Mouse (Mus musculus): ENCODE data around the gene Grin2d. TPM values are rescaled to one million over a fixed set of nuclear protein-coding genes. Genes with fewer than 3 reads are reported as not detected.

Grin2d gene
- total and polyA plus RNA-seq, 3 experiments = 0.04 to 0.07 TPM; not detected in 1

DNA sequence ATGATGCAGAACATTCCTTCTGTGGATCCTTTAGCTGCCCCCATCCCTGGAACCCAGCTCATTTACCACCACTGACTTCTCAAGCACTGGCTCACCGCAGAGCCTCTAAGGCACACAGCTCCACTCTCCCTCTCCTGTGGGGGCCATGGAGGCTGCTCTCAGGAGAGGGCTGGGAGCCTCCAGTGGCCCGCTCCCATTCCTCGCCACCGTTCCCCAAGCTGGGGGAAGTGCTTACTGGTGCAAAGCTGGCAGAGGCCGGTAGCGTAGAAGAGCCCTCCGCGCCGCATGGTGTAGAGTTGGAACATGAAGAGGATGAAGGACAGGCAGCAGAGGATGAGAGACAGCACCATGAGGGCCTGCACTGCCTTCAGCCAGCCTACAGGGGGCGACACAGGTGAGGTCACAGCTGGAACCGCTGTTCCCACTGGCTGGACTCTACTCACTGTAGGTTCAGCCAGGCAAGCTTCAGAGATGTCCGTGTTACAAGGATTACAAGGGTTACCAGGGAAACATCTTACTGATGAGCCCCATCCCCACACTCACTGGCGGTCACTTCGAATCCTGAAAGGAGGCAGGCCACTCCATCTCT lies 41.0 kb upstream of the Grin2d start:
- in situ Hi-C loops (cut with MboI; ENCODE audit: low pct_ligation_motif_present, low pct_unique_long_range_greater_than_20kb, low sequenced_read_pairs) = no loop called here
- Histone ChIP-seq H3K9ac (ENCODE audit: insufficient read depth, low read depth) (no peak overlapping the region), H3K27ac (ENCODE audit: insufficient read depth, low read depth) (no peak overlapping the region), H3K9me3 (replicated peaks; ENCODE audit: low read length) (peaks cover 4% of the 10 kb centered on the region), H3K4me2 (ENCODE audit: insufficient read depth, low read depth, poor library complexity, severe bottlenecking) (no peak overlapping the region), H3K4me1 (ENCODE audit: control insufficient read depth in 1 of 2, insufficient read depth in 2 of 2) (peaks cover 2 to 68% of the 10 kb centered on the region in 2 experiments; a peak in 3 of 4 replicates), H3K36me3 (replicated peaks in 1 of 2; ENCODE audit: control insufficient read depth in 1 of 2, insufficient read depth in 1 of 2, low read length in 1 of 2) (peaks cover 0 to 42% of the 10 kb centered on the region in 2 experiments), H3K79me2 (replicated peaks; ENCODE audit: control insufficient read depth, extremely low read depth, insufficient read depth, poor library complexity, severe bottlenecking) (no peaks in the 10 kb centered on the region), H3K4me3 (replicated peaks in 1 of 3; ENCODE audit: low read depth in 2 of 3, low read length in 2 of 3, poor library complexity in 1 of 3) (peak overlapping the region in 1 of 3 experiments; percentile 59), H3K27me3 (replicated peaks) (no peaks in the 10 kb centered on the region)
- no peak for DNase-seq (ENCODE audit: extremely low read depth)
- TF ChIP-seq JUND (conservative IDR thresholded peaks at IDR 0.05; ENCODE audit: low read depth, low read length) (no peak), KAT2A (IDR thresholded peaks at IDR 0.05; ENCODE audit: insufficient replicate concordance, low read length) (no peak), SMC3 (IDR thresholded peaks at IDR 0.05; ENCODE audit: low read depth, low read length) (peak; percentile 19; the same call in 1 of the 2 replicates), RAD21 (IDR thresholded peaks at IDR 0.05; ENCODE audit: low read depth, low read length) (peak; percentile 11), CTCF (conservative IDR thresholded peaks at IDR 0.05 in 1 of 2, IDR thresholded peaks at IDR 0.05 in 1 of 2; ENCODE audit: low read depth in 2 of 2, low read length in 2 of 2) (peak; percentile 61 to 94)
- dilution Hi-C loops (cut with MboI; ENCODE audit: extremely low pct_ligation_motif_present, extremely low pct_unique_long_range_greater_than_20kb, low sequenced_read_pairs) = no loop called here

DNA sequence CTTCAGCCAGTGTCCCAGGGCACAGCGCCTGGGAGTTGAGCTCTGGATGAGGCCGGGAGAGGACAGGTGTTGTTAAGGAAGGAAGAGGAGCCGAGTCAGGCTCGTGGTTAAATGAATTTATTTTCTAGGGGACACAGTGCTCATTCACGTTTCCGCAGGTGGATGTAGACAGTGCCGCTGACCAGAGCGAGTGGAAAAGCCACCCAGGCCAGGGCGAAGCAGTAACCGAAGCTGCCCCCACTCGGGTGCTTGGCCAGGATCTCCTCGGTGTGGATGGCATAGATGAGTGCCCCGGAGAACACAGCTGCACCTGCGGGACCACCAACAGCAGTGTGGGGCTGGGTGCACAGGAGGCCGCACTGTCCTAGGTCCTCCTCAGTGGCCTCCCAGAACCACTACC lies 39.7 kb upstream of the Grin2d start:
- TF ChIP-seq IRF4 (IDR thresholded peaks at IDR 0.05; ENCODE audit: low read depth, low read length) (no peak), MYC (IDR thresholded peaks at IDR 0.05; ENCODE audit: low read depth, low read length) (no peak), MAX (IDR thresholded peaks at IDR 0.05; ENCODE audit: low read length) (no peak), ELF1 (IDR thresholded peaks at IDR 0.05; ENCODE audit: low read depth, low read length) (no peak), E2F4 (IDR thresholded peaks at IDR 0.05; ENCODE audit: insufficient replicate concordance, low read depth, low read length) (no peak), POLR2AphosphoS2 (IDR thresholded peaks at IDR 0.05; ENCODE audit: low read depth, low read length) (no peak), JUN (IDR thresholded peaks at IDR 0.05; ENCODE audit: insufficient read depth, low read depth, low read length) (no peak), TCF12 (IDR thresholded peaks at IDR 0.05; ENCODE audit: low read depth, low read length) (no peak), MAFK (IDR thresholded peaks at IDR 0.05; ENCODE audit: insufficient replicate concordance, low read length) (no peak), JUND (conservative IDR thresholded peaks at IDR 0.05; ENCODE audit: low read depth, low read length) (no peak), SIN3A (IDR thresholded peaks at IDR 0.05; ENCODE audit: low read length) (no peak), RCOR1 (conservative IDR thresholded peaks at IDR 0.05; ENCODE audit: low read depth, low read length) (no peak), ETS1 (conservative IDR thresholded peaks at IDR 0.05; ENCODE audit: low read depth, low read length) (no peak)
- no peak overlapping the region for H3K4me3 ChIP-seq (replicated peaks in 1 of 3; ENCODE audit: low read depth in 2 of 3, low read length in 2 of 3, poor library complexity in 1 of 3)
- no peaks in the 10 kb centered on the region for H3K27me3 ChIP-seq (replicated peaks)
- H3K36me3 ChIP-seq (replicated peaks in 1 of 2; ENCODE audit: control insufficient read depth in 1 of 2, insufficient read depth in 1 of 2, low read length in 1 of 2) = peaks cover 0 to 54% of the 10 kb centered on the region in 2 experiments
- dilution Hi-C loops (cut with MboI; ENCODE audit: extremely low pct_ligation_motif_present, extremely low pct_unique_long_range_greater_than_20kb, low sequenced_read_pairs) = no loop called here
- H3K4me1 ChIP-seq (ENCODE audit: control insufficient read depth in 1 of 2, insufficient read depth in 2 of 2) = peaks cover 2 to 61% of the 10 kb centered on the region in 2 experiments; a peak in 3 of 4 replicates
- no peaks in the 10 kb centered on the region for H3K9me3 ChIP-seq (replicated peaks; ENCODE audit: low read length)
- in situ Hi-C loops (cut with MboI; ENCODE audit: low pct_ligation_motif_present, low pct_unique_long_range_greater_than_20kb, low sequenced_read_pairs) = no loop called here
- H3K9ac ChIP-seq (ENCODE audit: insufficient read depth, low read depth) = no peak overlapping the region
- no peaks in the 10 kb centered on the region for H3K79me2 ChIP-seq (replicated peaks; ENCODE audit: control insufficient read depth, extremely low read depth, insufficient read depth, poor library complexity, severe bottlenecking)
- no peak overlapping the region for H3K4me2 ChIP-seq (ENCODE audit: insufficient read depth, low read depth, poor library complexity, severe bottlenecking)
- H3K27ac ChIP-seq (ENCODE audit: insufficient read depth, low read depth) = no peak overlapping the region
- no peak for DNase-seq (ENCODE audit: extremely low read depth)

Measured in CH12.LX (cell line).